Mouse (Mus musculus): ENCODE results near the gene Tbc1d30. TPM values are rescaled to one million over a fixed set of nuclear protein-coding genes. Genes with fewer than 3 reads are reported as not detected.

Tbc1d30 gene
- polyA plus RNA-seq, 1 experiment from 2014 or later, result 9.2 TPM

DNA sequence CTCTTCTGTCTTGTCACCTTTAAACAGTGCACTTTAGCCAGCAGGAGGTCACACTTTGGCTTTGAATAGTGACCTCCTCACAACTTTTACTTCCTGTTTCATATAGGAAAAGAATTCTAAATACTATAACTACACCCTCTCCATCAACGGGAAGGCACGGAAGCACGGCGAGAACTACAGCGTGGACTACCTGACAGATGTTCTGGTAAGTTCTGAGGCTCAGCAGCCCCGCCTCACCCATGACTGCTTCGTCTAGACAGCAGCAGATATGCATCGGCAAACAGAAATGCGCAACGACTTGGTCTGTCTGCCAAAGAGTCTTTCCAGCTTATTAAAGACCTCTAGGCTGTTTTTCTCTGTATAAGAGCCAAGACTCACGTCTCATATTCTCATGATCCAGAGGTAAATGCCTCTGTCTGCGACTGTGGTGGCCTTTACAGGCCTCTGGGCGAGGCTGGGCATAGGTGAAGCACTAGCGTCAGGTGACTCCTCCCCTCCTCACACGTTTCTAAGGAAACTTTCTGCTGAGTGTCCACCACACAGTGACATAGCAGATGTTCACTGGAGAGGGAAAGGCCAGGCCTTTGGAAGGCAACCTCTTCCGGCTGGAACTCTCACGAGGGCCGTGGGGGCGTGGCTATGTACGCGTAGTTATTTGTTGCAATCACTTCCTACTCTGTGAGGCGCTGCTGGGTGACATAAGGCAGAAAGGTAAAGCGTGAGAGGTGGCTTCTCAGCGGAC is 25.6 kb upstream of the Tbc1d30 start:
- no peaks in the 10 kb centered on the region for H3K4me1 ChIP-seq (replicated peaks)
- 95% methylated on average over 24 of the region's 24 CpGs for WGBS
- no peaks in the 10 kb centered on the region for H3K9me3 ChIP-seq
- H3K27me3 ChIP-seq, result no peaks in the 10 kb centered on the region
- H3K27ac ChIP-seq, result no peak overlapping the region
- ATAC-seq, result no peak
- H3K4me3 ChIP-seq (replicated peaks), result no peak overlapping the region
- H3K9ac ChIP-seq (replicated peaks), result no peak overlapping the region
- H3K36me3 ChIP-seq, result peaks cover 91% of the 10 kb centered on the region
- no peak overlapping the region for H3K4me2 ChIP-seq (replicated peaks)

DNA sequence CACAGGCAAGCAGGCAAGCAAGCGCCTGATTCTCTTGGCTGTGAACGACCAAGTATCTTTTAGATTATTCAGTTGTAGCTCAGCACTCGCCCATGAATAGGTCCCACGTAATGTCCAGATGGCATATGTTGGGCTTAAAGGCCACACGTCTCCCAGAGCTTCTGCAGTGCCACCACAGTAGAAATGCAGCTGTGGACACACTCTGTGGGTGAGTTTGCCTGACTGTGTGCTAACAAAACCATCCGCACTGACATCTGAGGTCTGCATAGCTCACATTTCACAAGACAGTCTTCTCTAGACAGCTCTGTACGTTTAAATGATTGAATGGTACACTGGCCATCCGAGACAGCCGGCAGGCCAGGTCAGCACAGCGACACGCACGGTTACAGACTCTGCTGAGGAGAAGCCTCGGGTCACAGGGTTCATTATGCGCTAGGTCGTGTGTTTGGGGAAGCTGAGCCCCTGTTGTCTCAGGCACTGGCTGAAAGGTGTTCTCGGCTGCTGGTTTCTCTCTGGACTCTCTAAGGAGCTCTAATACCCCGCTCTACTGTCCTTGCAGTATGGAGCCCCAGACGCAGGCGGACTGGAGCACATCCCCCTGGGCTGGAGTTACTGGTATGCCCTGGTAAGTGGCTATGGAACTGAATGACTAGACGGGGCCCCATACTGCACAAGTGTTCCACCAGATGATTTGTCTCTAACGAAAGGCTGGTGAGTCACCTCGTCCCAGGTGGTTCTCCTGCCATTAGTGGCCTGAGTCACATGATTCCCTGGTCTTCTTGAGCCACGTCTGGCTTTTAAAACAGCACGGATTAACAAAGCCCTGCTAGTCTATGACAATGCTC is 24.8 kb upstream of the Tbc1d30 start:
- H3K27me3 ChIP-seq, result no peaks in the 10 kb centered on the region
- no peak for ATAC-seq
- H3K27ac ChIP-seq, result no peak overlapping the region
- no peak overlapping the region for H3K4me3 ChIP-seq (replicated peaks)
- WGBS, result 85% methylated on average over 24 of the region's 24 CpGs
- H3K4me1 ChIP-seq (replicated peaks), result no peaks in the 10 kb centered on the region
- no peak overlapping the region for H3K9ac ChIP-seq (replicated peaks)
- no peaks in the 10 kb centered on the region for H3K9me3 ChIP-seq
- no peak overlapping the region for H3K4me2 ChIP-seq (replicated peaks)
- peaks cover 87% of the 10 kb centered on the region for H3K36me3 ChIP-seq

DNA sequence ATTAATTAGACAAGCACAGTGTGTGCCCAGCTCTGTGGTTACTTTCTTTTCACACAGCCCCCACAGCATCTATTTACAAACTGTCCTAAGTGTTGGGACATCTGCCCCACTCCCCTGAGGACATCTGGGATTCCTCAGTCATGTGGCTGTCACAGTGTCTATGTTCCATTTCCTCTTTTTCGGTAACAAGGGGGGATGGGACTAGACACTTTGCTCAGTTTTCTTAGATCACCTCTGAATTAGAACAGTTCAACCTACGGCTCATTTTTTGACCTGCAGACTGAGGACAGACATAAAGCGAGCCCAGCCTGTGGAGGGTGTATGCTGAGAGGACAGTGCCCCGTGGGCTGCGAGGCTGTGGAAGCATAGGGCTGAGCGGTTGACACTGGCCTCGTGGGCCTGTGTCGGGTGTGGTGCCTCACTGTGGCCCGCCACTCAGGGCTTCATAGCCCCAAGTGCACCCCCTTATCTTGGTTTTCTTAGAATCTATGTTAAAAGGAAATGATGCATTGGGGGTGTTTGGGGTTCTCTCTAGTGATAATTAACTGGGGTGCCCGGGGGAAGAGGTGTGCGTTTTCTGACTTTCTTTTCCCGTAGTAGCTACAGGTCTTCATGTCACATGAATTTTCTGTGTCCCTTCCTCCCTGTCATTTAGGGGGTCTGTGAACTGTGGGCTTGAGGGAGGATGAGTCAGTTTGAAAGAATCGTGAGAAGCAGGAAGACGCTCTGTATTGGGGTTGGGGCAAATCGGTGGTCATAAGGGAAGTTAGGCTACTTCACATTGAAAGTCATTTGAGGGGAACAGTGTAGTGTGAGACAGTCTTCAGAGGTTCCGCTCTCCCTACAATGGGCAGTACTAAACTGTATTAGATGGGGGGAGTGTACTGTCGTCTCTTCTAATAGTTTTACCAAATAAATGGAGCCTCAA is 23.9 kb upstream of the Tbc1d30 start:
- Histone ChIP-seq H3K4me1 (replicated peaks) (no peaks in the 10 kb centered on the region), H3K27me3 (no peaks in the 10 kb centered on the region), H3K4me2 (replicated peaks) (no peak overlapping the region), H3K36me3 (peaks cover 89% of the 10 kb centered on the region), H3K9ac (replicated peaks) (no peak overlapping the region), H3K9me3 (no peaks in the 10 kb centered on the region), H3K4me3 (replicated peaks) (no peak overlapping the region), H3K27ac (no peak overlapping the region)
- ATAC-seq, result no peak
- WGBS, result 93% methylated on average over 17 of the region's 17 CpGs

DNA sequence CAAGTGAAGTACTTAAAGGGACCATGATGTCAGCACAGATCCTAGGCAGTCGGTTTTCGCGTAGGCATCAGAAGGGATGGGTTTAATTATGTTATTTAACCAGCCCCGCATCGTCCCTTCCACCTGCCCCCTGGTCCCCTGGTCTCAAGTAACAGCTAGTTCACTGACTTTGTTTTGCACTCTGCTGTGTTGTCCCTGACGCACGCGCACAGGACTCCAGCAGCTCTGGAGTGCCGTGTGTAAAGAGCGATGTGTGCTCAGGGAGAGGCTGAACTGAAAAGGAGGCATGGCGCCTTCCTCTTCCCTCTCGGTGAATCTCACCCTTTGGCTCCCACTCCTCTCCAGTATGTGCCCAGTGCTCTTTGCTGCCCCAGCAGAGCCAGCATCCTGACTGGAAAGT is 22.9 kb upstream of the Tbc1d30 start:
- no peak overlapping the region for H3K4me3 ChIP-seq (replicated peaks)
- 78% methylated on average over 12 of the region's 12 CpGs for WGBS
- ATAC-seq, result no peak
- peaks cover 87% of the 10 kb centered on the region for H3K36me3 ChIP-seq
- no peak overlapping the region for H3K27ac ChIP-seq
- H3K4me2 ChIP-seq (replicated peaks), result no peak overlapping the region
- H3K9ac ChIP-seq (replicated peaks), result no peak overlapping the region
- H3K27me3 ChIP-seq, result no peaks in the 10 kb centered on the region
- H3K9me3 ChIP-seq, result no peaks in the 10 kb centered on the region
- no peaks in the 10 kb centered on the region for H3K4me1 ChIP-seq (replicated peaks)

DNA sequence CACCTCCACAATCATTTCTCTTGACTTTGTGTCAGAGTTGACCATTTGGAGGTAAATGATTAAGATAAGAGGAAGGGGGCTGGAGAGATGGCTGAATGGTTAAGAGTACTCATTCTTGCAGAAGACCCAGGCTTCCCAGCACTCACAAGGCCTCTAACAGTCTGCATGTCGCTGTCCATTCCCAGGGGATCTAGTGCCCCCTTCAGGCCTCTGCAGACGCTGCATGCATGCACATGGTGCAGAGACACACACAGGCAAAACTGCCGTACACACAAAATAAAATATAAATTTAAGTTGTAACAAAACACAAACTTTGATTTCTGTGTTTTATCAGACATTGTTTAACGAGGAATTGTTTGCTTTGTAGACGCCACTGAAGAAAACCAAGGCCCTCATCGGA is 19.7 kb upstream of the Tbc1d30 start:
- no peaks in the 10 kb centered on the region for H3K9me3 ChIP-seq
- no peak overlapping the region for H3K4me3 ChIP-seq (replicated peaks)

DNA sequence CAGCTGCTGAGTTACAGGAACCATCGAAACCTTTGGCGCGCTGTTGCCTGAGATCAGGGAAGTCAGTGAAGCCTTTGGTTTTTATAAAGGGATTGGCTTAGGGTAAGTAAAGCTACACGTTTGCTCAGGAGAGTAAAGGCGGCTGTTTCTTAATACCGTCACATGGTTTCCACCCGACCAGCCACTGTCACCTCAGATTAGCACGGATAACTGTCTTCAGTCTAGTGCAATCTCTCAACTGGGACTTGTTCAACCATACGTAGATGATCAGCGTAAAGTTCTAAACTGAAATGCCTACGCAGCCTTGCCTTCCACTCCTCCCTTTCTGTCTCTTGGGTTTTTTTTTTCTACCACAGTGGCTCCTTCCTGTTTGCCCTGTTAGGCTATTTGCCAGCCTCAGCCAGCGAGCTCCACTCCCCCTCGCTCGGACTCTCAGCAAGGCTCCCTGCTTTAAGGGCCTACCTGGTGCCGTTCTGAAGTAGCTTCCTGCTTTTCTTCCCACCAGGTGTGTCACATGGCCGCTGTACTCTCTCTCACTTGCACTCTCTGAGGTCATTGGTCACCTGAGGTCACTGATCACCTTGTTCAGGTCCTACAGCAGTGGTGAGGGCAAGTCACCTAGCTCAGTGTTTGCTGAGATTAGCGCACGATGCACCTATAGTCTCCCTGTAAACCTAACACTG is 17.8 kb upstream of the Tbc1d30 start:
- Histone ChIP-seq H3K4me2 (replicated peaks) (no peak overlapping the region), H3K4me1 (replicated peaks) (peaks cover 21% of the 10 kb centered on the region), H3K9me3 (no peaks in the 10 kb centered on the region), H3K9ac (replicated peaks) (no peak overlapping the region), H3K4me3 (replicated peaks) (no peak overlapping the region), H3K36me3 (peaks cover 36% of the 10 kb centered on the region), H3K27ac (no peak overlapping the region), H3K27me3 (no peaks in the 10 kb centered on the region)
- no peak for ATAC-seq
- 80% methylated on average over 18 of the region's 18 CpGs for WGBS

More for the DNA sequence above, 19.7 kb upstream of the Tbc1d30 start:
- Histone ChIP-seq H3K4me1 (replicated peaks) (peaks cover 11% of the 10 kb centered on the region), H3K4me2 (replicated peaks) (no peak overlapping the region), H3K36me3 (peaks cover 55% of the 10 kb centered on the region), H3K27me3 (no peaks in the 10 kb centered on the region), H3K9ac (replicated peaks) (no peak overlapping the region), H3K27ac (no peak overlapping the region)
- ATAC-seq, result no peak
- 94% methylated on average over 6 of the region's 6 CpGs for WGBS

DNA sequence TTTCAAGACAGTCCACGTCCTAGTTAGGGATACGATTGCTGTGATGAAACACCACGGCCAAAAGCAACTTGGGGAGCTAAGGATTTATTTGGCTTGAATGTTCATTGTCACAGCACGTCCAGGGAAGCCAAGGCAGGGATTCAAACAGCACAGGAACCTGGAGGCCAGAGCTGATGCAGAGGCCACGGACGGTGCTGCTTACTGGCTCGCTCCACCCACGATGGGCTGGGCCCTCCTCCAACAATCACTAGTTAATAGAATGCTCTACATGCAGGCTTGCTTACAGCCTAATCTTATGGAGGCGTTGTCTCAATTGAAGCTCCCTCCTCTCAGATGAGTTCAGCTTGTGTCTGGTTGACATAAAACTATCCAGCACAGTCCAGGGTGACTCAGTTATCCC is 16.7 kb upstream of the Tbc1d30 start:
- no peak overlapping the region for H3K4me3 ChIP-seq (replicated peaks)
- H3K36me3 ChIP-seq, result peaks cover 27% of the 10 kb centered on the region
- peaks cover 21% of the 10 kb centered on the region for H3K4me1 ChIP-seq (replicated peaks)
- no peaks in the 10 kb centered on the region for H3K9me3 ChIP-seq
- H3K9ac ChIP-seq (replicated peaks), result no peak overlapping the region
- WGBS, result 89% methylated on average over 9 of the region's 9 CpGs
- H3K27ac ChIP-seq, result no peak overlapping the region
- no peak overlapping the region for H3K4me2 ChIP-seq (replicated peaks)
- no peak for ATAC-seq
- no peaks in the 10 kb centered on the region for H3K27me3 ChIP-seq

DNA sequence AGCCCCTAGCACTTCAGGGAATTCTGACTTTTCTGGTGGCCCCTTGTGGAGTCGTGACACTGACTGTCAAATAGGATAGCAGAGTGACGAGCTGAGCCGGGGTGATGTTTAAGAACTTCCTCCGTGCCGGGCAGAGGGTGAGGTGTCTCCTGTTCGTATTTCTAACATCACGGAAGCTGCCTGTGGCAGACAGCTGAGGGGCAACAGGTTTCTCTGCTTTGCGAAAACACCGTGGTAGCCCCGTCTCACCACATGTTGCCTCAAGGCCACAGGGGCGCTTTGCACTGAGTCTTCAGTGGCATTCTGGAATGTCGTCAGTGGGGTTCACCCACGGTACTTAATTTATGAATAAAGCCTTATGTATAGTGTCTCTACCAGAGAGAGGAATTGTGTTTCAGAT is 16.2 kb upstream of the Tbc1d30 start:
- Histone ChIP-seq H3K4me3 (replicated peaks) (no peak overlapping the region), H3K9me3 (no peaks in the 10 kb centered on the region), H3K27me3 (no peaks in the 10 kb centered on the region), H3K9ac (replicated peaks) (no peak overlapping the region), H3K36me3 (peaks cover 26% of the 10 kb centered on the region), H3K4me2 (replicated peaks) (no peak overlapping the region), H3K4me1 (replicated peaks) (peaks cover 21% of the 10 kb centered on the region), H3K27ac (no peak overlapping the region)
- ATAC-seq, result no peak
- 89% methylated on average over 13 of the region's 13 CpGs for WGBS

DNA sequence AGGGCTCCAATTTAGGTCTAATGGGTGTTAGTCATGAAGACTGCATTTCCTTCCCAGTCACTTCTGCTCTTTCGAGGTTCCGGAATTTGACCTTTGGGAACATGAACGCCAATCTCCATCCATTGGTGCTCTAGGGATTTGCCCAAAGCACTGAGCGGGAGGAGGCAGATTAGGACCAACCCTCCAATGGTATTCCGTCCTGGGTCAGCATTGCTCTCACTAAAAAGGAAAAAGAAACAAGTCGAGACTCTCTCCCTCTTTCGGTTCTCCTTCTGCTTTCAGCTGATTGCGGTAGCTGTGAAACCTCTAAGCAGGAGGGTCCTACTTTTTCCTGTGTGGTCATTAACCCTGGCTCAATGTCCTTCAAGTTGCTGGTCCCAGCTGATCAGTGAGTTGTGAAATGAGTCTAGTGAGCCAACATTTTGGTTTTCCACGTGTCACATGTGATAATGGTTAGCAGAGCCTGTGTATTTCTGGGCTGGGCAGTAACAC is 14.7 kb upstream of the Tbc1d30 start:
- 12% methylated on average over 9 of the region's 9 CpGs for WGBS
- Histone ChIP-seq H3K9me3 (no peaks in the 10 kb centered on the region), H3K4me1 (replicated peaks) (peaks cover 21% of the 10 kb centered on the region), H3K36me3 (peaks cover 16% of the 10 kb centered on the region), H3K4me2 (replicated peaks) (peak overlapping the region; percentile 84), H3K9ac (replicated peaks) (peak overlapping the region; percentile 91), H3K4me3 (replicated peaks) (peak overlapping the region; percentile 93), H3K27ac (no peak overlapping the region; the same call in 1 of the 2 replicates), H3K27me3 (no peaks in the 10 kb centered on the region)
- ATAC-seq, result no peak

DNA sequence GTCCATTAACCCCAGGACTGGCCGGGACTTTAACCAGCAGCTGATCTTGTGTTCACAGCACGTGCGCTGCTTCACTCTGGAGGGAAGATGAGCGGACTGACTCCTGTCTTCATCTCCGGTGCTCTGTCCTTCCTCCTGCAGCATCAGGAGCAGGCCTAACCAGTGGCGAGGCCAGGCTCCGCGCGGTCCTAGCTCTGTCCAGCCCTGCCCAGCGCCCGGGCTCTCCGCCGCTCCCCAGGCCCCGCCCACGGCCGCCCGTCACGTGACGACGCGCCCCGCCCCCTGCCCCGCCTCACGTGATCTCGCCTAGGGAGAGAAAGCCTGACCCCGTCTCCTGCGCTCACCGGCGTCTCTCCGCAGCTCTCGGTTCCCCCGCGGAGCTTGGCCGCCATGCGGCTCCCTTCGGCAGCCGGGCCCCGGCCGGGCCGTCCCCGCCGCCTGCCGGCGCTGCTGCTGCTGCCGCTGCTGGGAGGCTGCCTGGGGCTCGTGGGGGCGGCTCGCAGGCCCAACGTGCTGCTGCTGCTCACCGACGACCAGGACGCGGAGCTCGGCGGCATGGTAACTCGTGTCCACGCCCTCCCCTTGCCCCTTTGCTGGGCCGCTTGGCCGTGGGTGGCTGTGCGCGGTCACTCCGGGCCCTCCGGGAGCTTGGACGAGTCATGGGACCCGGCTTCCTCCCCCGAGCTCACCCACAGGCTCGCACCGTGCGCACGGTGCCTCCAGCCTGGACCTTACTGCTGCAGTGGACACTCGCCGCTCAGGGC is 13.9 kb upstream of the Tbc1d30 start, which contains the start of gene Gns:
Gns (plus strand) TSS at position 290 of the 764 bp plus-strand sequence.
- H3K36me3 ChIP-seq, result peaks cover 8% of the 10 kb centered on the region
- peak; percentile 99 for ATAC-seq
- H3K4me2 ChIP-seq (replicated peaks), result peak within 1 kb of the TSS; percentile 84
- peak within 1 kb of the TSS; percentile 91 for H3K9ac ChIP-seq (replicated peaks)
- H3K27me3 ChIP-seq, result no peaks in the 10 kb centered on the region
- peak within 1 kb of the TSS; percentile 80 for H3K27ac ChIP-seq
- under 1% methylated on average over 68 of the region's 72 CpGs for WGBS
- no peaks in the 10 kb centered on the region for H3K9me3 ChIP-seq
- peaks cover 21% of the 10 kb centered on the region for H3K4me1 ChIP-seq (replicated peaks)
- peak within 1 kb of the TSS; percentile 93 for H3K4me3 ChIP-seq (replicated peaks)
